Mouse (Mus musculus): Measurements from ENCODE around the gene Il17rb. TPM values are rescaled to one million over a fixed set of nuclear protein-coding genes. Genes with fewer than 3 reads are reported as not detected.

The Il17rb gene
- polyA plus RNA-seq, 1 experiment: 1.8 TPM

DNA sequence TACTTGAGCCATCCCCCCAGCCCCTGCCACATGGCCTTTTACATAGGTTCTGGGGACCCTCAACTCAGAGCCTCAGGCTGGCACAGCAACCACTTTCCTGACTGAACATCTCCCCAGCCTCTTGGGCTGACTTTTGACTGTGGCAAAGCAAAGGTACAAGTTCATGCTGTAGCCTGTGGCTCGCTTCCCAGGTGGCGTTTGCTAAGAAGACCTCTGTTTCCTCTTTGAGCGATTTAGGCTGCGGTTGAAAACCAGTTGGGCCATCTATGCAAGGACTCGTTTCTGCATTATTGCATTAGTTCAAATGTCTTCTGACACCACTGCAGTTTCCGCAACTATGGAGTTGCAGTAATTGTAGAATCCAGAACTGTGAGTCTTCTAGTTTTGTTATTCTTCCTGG, 13.8 kb upstream of the Il17rb start:
- no peak overlapping the region for H3K27ac ChIP-seq (replicated peaks; ENCODE audit: low read depth, low read length)
- peaks cover 13% of the 10 kb centered on the region for H3K4me1 ChIP-seq (ENCODE audit: control insufficient read depth, insufficient read depth, insufficient read length, low read length)
- H3K4me3 ChIP-seq (ENCODE audit: insufficient read depth, low read depth, low read length): no peak overlapping the region

DNA sequence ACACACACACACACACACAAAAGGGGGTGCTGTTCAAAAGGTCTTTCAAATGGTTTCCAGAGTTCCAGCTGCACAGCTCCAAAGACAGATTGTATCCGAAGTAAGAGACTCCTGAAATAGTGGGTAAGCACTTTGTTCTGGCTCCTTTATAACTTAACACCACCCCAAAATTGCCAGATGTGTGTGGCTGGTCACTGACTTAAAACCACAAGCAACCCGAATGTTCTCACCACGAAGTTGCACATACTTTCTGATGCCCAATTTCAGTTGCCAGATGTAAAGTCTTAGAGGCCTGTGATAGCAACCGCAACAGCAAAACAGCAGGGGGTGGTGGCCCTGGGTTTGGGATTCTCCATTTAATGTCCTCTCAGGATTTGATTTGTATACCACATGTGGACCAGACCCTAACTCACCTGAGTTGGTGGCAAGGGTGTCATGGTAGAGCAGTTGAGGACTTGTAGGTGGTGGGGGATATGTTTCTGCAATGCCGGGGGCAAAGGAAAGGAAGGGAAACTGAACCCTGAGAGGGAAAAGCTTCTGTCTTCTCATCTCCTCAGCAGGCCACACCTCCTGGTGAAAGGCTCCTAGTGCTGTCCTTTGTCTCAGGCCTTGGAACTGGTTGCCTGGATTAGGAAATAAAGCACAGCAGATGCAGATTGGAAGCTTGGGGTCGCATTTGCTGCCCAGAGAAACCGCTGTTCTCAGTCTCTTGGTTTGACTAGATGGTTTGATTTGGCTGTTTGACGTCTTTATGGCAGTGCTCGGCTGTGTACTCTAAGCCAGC, 11.3 kb upstream of the Il17rb start:
- no peak overlapping the region for H3K4me3 ChIP-seq (ENCODE audit: insufficient read depth, low read depth, low read length)
- peak overlapping the region; percentile 36; the same call in 1 of the 2 replicates for H3K27ac ChIP-seq (replicated peaks; ENCODE audit: low read depth, low read length)
- peaks cover 29% of the 10 kb centered on the region for H3K4me1 ChIP-seq (ENCODE audit: control insufficient read depth, insufficient read depth, insufficient read length, low read length)

DNA sequence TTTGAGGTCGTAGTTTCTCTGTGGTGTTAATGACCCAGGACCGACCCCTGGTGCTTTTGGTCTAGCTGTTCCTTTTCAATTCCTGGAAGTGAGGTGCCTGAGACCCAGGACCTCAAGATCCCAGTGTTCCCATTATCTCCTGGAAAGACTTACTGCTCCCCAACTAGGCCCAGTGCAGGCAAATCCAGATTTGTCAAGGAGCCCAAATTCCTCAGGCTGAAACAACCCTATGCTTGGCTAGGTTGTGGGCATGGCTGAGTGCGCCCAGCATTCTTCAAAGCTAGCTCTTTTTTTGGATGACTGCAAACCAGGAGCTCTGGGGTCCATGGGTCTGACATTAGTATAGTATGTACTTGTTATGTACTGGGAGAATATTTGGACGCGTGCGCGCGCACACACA, 10.7 kb upstream of the Il17rb start:
- Histone ChIP-seq H3K4me3 (ENCODE audit: insufficient read depth, low read depth, low read length) (no peak overlapping the region), H3K27ac (replicated peaks; ENCODE audit: low read depth, low read length) (peak overlapping the region; percentile 41), H3K4me1 (ENCODE audit: control insufficient read depth, insufficient read depth, insufficient read length, low read length) (peaks cover 31% of the 10 kb centered on the region)

DNA sequence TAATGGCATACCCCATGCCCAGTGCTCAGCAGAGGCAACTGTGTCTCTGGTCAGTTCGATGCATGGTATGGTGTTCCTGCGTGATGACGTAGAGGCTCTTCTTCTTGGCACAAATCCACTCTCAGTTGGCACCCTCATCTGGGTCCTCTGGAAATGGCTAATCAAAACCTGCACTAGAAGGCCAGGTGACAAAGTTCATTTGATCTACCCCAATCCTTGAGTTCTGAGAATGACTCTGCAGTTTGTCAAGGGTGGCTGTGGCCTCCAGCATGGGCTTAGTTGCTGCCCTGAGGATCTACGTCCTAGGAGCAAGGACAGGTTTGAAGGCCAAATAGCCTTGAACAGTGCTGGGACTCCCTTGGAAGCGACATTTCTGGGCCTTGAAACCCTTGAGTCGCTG, 10.2 kb upstream of the Il17rb start:
- Histone ChIP-seq H3K4me3 (ENCODE audit: insufficient read depth, low read depth, low read length) (no peak overlapping the region), H3K4me1 (ENCODE audit: control insufficient read depth, insufficient read depth, insufficient read length, low read length) (peaks cover 31% of the 10 kb centered on the region), H3K27ac (replicated peaks; ENCODE audit: low read depth, low read length) (peak overlapping the region; percentile 41)

DNA sequence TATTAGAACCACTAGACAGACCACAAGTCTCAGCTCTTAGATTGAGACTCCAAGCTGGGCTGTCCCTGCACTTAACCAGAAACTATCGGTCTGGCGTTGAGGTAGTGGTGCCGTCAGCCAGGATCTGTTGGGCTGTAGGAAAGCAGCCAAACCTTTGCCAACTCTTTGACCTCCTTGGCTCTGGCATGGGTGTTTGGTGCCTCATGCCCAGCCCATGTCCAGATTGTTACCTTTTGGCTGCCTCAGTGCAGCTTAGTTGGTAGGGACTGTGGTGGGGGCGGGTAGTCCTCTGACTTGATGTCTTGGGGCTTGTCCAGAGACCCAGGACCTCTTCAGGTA, 9.7 kb upstream of the Il17rb start:
- H3K4me1 ChIP-seq (ENCODE audit: control insufficient read depth, insufficient read depth, insufficient read length, low read length): peaks cover 31% of the 10 kb centered on the region
- H3K4me3 ChIP-seq (ENCODE audit: insufficient read depth, low read depth, low read length): no peak overlapping the region
- H3K27ac ChIP-seq (replicated peaks; ENCODE audit: low read depth, low read length): peak overlapping the region; percentile 90

DNA sequence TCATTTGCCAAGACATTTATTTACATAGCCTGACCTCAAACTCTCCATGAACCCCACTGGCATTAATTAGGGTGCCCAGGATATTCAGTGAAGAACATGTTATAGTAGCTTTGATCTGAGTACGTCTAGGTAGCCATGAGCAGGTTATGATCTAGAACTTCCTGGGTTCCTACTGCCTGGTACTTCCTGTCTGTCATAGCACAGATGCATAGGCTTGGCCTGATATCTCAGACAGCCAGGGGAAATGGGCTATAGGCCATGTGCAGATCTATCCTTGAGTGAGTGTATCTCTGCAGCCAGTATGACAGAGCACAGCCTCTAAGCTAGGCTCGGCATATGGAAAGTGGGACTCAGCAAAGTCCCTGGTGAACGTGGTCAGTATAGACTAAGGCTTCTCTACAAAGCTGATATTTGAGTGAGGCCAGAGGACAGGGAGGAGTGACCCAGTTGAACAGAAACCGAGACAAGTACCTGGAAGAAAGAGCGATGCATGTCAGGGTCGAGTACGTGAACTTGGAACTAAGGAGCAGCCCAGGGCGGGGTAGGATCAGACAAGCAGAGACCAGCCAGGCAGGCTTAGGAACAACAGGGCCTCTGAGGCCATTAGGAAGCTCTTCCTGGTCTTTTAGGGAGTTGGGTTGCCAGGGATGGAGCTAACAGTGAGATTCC, 9.2 kb upstream of the Il17rb start:
- peaks cover 31% of the 10 kb centered on the region for H3K4me1 ChIP-seq (ENCODE audit: control insufficient read depth, insufficient read depth, insufficient read length, low read length)
- H3K27ac ChIP-seq (replicated peaks; ENCODE audit: low read depth, low read length): peak overlapping the region; percentile 90
- H3K4me3 ChIP-seq (ENCODE audit: insufficient read depth, low read depth, low read length): no peak overlapping the region

DNA sequence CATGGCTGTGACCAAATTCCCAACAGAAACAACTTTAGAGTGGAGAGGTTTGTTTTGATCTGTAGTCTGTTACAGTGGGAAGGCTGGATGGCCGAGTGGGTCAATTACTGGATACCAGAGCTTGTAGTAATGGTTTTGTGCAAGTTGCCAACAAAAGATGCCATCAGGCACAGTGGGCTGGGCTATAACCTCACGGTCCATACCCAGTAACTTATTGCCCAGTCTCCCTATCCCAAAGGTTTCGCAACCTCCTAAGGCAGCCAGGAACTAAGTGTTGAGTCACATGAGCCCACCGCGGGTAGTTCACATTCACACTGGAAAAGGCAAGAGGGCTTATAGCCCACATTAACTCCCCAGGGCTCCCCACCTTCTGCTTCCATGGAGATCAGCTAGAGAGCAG, 8.0 kb upstream of the Il17rb start:
- Histone ChIP-seq H3K27ac (replicated peaks; ENCODE audit: low read depth, low read length) (peak overlapping the region; percentile 92), H3K4me3 (ENCODE audit: insufficient read depth, low read depth, low read length) (no peak overlapping the region), H3K4me1 (ENCODE audit: control insufficient read depth, insufficient read depth, insufficient read length, low read length) (peaks cover 31% of the 10 kb centered on the region)

DNA sequence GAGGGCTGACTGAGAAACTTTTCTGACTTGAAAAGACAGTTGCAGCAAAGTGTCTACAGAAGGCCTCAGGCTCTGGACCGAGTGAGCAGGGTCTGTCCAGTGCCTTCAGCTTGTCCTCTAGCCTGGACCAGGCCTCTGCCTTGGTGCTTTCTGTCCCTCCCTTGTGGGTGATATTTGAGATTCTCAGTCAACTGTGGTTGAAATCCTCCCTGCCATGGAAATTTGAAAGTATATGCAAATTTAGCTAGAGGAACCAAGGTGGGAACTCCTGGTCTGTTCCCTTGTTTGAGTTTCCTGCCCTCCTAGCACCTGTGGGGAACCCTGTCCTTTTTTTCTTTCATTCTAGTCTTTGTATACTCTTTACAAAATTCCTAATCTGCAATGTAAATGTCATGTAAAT, 6.3 kb upstream of the Il17rb start:
- H3K4me3 ChIP-seq (ENCODE audit: insufficient read depth, low read depth, low read length): no peak overlapping the region
- H3K4me1 ChIP-seq (ENCODE audit: control insufficient read depth, insufficient read depth, insufficient read length, low read length): peaks cover 38% of the 10 kb centered on the region
- H3K27ac ChIP-seq (replicated peaks; ENCODE audit: low read depth, low read length): peak overlapping the region; percentile 65

DNA sequence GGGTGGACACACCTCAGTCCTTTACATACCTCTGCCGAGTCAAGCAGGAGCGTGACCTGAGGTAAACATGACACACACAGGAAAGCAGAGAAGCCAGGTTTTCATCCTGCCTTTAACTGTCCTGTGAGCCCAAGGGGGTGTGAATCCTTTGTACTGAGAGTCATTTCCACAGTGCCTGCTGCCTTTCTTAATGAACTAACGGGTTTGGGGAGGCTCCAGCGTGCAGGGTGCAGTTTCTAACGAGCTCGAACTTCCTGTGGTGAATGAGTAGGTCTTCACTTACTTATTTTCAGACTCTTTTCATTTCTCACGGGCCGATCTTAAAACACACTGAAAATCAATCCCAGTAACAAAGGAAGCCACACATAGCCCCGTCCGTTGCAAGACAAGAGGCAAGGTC, 5.8 kb upstream of the Il17rb start:
- Histone ChIP-seq H3K4me1 (ENCODE audit: control insufficient read depth, insufficient read depth, insufficient read length, low read length) (peaks cover 38% of the 10 kb centered on the region), H3K27ac (replicated peaks; ENCODE audit: low read depth, low read length) (peak overlapping the region; percentile 65; the same call in 1 of the 2 replicates), H3K4me3 (ENCODE audit: insufficient read depth, low read depth, low read length) (no peak overlapping the region)

DNA sequence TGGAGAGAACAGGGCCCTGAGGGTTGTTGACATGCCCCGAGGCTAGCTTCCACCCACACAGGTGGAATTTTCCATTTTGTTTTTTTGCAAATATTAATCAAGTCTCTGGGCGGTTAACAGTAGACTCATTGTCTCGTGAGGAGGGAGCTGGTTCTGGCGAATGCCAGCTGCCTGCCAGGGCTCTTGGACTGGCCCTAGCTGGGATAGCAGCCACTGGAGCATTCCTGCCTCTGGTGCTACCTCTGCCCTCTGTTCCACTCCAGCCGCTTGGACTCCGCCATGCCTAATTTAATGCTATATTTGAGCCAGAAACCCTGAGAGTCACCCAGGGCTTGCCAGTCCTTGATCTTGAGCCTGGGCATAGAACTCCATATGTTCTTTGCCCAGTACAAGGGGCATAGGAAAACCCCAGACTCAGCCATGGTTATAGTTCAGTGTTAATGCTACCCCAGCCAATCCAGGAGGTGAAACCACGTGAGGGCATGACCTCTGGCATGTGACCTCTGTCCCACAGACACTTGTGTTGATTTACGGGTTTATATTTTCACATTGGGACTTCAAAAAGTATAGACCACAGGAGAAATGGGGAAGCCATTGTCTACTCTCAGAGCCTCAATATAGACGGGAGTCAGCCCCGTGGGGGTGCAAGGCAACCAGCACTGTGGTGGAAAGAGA, 3.3 kb upstream of the Il17rb start:
- no peak overlapping the region for H3K4me3 ChIP-seq (ENCODE audit: insufficient read depth, low read depth, low read length)
- peaks cover 23% of the 10 kb centered on the region for H3K4me1 ChIP-seq (ENCODE audit: control insufficient read depth, insufficient read depth, insufficient read length, low read length)
- peak overlapping the region; percentile 97 for H3K27ac ChIP-seq (replicated peaks; ENCODE audit: low read depth, low read length)

DNA sequence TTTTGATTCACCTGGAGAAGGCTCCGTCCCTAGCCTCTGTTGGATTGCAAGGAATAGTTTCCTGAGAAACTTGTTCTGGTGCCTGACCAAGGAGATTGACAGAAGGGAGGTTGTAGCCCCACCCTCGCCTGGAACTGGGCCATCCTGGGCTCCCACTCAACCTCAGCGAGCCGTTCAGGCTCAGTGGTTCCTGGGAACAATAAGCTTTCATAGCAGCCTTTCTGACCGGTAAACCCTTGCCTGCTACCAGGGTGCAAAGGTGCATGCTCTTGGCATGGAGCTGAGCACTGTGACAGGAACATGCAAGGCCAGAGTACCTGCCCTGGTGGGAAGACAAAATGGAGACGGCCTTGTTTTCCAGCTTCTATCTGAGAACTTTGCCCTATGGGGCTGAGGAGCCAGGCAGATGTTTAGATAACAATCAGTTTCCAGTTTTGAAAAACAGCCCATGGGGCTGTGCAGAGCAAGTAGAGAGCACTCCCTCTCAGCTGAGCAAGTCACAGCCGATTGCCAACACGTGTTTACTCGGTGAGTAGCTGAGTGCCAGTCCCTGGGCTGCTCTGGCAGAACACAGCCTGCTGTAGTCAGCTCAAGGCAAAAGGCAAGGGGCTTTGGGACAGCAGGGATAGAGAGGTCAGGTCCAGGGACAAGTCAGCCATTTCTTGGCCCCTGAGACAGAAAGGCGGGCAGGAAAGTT, 1.3 kb upstream of the Il17rb start:
- H3K27ac ChIP-seq (replicated peaks; ENCODE audit: low read depth, low read length): peak overlapping the region; percentile 77
- peaks cover 12% of the 10 kb centered on the region for H3K4me1 ChIP-seq (ENCODE audit: control insufficient read depth, insufficient read depth, insufficient read length, low read length)
- peak overlapping the region; percentile 65 for H3K4me3 ChIP-seq (ENCODE audit: insufficient read depth, low read depth, low read length)

DNA sequence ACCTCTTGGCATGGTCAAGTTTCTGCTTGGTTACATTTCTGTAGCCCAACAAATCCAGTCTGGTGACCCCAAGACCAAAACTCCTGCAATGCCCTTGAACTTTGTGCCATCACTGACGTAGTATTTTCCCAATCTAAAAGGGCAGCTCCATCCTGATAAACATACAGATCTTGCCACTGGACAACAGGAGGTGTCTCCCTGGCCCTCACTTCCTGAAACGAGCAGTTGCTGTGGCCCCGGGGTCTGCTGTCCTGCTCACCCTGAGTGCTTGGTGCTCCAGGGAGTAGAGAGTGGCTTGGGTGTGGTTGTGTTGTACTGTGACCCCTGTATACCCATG, 9.3 kb downstream of the Il17rb start:
- no peak overlapping the region for H3K27ac ChIP-seq (replicated peaks; ENCODE audit: low read depth, low read length)
- H3K4me1 ChIP-seq (ENCODE audit: control insufficient read depth, insufficient read depth, insufficient read length, low read length): peaks cover 2% of the 10 kb centered on the region; the same call in 1 of the 2 replicates
- H3K4me3 ChIP-seq (ENCODE audit: insufficient read depth, low read depth, low read length): no peak overlapping the region

DNA sequence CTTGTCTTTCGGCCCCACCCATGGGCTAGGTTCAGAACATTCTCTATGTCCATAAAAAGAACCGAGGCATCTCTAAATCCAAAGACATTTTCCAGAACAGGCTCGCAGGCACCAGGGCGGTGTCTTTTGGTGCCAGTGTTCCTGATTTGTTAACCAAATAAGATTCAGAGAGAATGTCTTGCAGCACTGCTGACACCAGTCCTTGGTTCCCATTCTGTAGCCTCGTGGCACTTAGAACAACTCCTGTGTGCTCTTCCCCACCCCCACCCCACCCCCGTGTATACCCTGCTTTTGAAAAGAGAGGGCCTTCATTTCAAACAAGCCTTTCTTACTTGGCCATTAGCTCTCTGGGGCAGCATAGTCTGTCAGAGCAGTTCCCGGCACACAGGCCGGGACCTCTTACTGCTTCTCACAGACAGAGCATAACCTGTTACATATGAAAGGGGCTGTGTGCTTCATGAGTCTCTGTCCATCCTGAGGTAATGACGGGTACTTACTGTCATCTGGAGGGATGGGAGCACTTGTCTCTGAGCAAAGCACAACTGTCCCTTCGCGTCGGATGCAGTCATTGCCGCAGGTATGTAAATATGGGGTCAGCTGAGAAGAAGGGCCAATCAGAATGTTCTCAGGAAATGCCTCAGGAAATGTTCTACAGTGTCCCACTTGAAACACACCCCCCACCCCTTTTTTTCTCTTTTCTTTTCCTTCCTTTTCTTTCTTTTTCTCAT, 9.8 kb downstream of the Il17rb start:
- H3K4me3 ChIP-seq (ENCODE audit: insufficient read depth, low read depth, low read length): no peak overlapping the region

DNA sequence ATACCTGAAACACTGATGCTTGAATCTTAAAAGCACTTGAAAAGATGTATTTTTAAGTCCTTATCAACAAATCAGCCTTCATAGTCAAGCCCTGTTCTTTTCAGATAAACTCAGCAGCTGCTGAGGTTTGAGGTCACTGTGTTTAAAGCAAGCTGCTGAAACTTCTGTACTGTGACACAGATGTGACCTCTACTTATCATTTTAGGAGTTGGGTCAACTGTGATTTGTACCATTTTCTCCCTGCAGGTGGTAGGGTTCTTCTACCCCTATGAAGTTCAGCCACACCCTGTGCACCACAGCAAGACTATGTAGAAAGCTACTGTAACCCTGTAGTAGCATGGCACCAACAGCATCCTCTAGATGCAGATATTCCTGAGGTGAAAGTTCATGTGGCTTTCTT, 11.4 kb downstream of the Il17rb start:
- H3K27ac ChIP-seq (replicated peaks; ENCODE audit: low read depth, low read length): no peak overlapping the region

More for the DNA sequence above, 9.8 kb downstream of the Il17rb start:
- Histone ChIP-seq H3K4me1 (ENCODE audit: control insufficient read depth, insufficient read depth, insufficient read length, low read length) (peaks cover 2% of the 10 kb centered on the region; the same call in 1 of the 2 replicates), H3K27ac (replicated peaks; ENCODE audit: low read depth, low read length) (no peak overlapping the region)

More for the DNA sequence above, 11.4 kb downstream of the Il17rb start:
- no peak overlapping the region for H3K4me3 ChIP-seq (ENCODE audit: insufficient read depth, low read depth, low read length)
- H3K4me1 ChIP-seq (ENCODE audit: control insufficient read depth, insufficient read depth, insufficient read length, low read length): peaks cover 2% of the 10 kb centered on the region; the same call in 1 of the 2 replicates

Data from brown adipose tissue, adult 24 weeks (tissue).